Mouse (Mus musculus) heart, adult 2 months (tissue): ENCODE results near the gene Agr2. TPM values are rescaled to one million over a fixed set of nuclear protein-coding genes. Genes with fewer than 3 reads are reported as not detected.

Source experiments
- DNase-seq, 2 experiments: peaks; one replicate each; pipeline ENCODE4 v3.0.0; 2021
- H3K27ac ChIP-seq: fragments of 200-600 bp; 2 replicates; pipeline ENCODE4 v1.8.1; 2022
- H3K27me3 ChIP-seq: fragments of 200-500 bp; 2 replicates; pipeline ENCODE4 v1.6.1; 2012; ENCODE audit warnings: mild to moderate bottlenecking, low read length, inconsistent platforms, mixed read lengths; ENCODE audit not compliant: control insufficient read depth, insufficient read depth
- H3K36me3 ChIP-seq: fragments of 200-500 bp; 2 replicates; pipeline ENCODE4 v1.6.1; 2012; ENCODE audit warnings: low read length, inconsistent platforms; ENCODE audit not compliant: control insufficient read depth, insufficient read depth
- H3K4me1 ChIP-seq: fragments of 200-500 bp; 2 replicates; pipeline ENCODE4 v1.6.1; 2011; ENCODE audit warnings: low read length; ENCODE audit not compliant: control insufficient read depth, insufficient read depth
- H3K4me3 ChIP-seq: fragments of 200-600 bp; 2 replicates; pipeline ENCODE4 v1.8.1; 2022
- H3K79me2 ChIP-seq: fragments of 200-500 bp; replicated peaks from 2 replicates; pipeline ENCODE4 v1.6.1; 2012; ENCODE audit warnings: mild to moderate bottlenecking, inconsistent platforms, low read length, moderate library complexity, mixed read lengths; ENCODE audit not compliant: control insufficient read depth, insufficient read depth
- H3K9ac ChIP-seq: fragments of 200-500 bp; 2 replicates; pipeline ENCODE4 v1.6.1; 2012; ENCODE audit warnings: low read depth, mild to moderate bottlenecking, control low read depth, inconsistent platforms, low read length, mixed read lengths
- CTCF ChIP-seq: fragments of 200-600 bp; IDR thresholded peaks from 2 replicates; pipeline ENCODE4 v1.8.1; 2022; ENCODE audit warnings: antibody characterized with exemption, mild to moderate bottlenecking, moderate library complexity
- EP300 ChIP-seq: fragments of 200-500 bp; IDR thresholded peaks from 2 replicates; pipeline ENCODE4 v1.6.1; 2011; ENCODE audit warnings: low read depth, low read length, control low read depth; ENCODE audit not compliant: insufficient read depth
- POLR2A ChIP-seq: fragments of 200-500 bp; IDR thresholded peaks from 2 replicates; pipeline ENCODE4 v1.6.1; 2011; ENCODE audit warnings: mild to moderate bottlenecking, low read depth, low read length, control low read depth; ENCODE audit not compliant: insufficient read depth
- WGBS: fragments of 180-500 bp; shearing (Covaris S2); methylation state at CpG from one replicate; pipeline ENCODE4 v1.1.7; 2018; 5-methylcytosine and 5-hydroxymethylcytosine counted together
- intact Hi-C: fragments of 180-260 bp; cut with DNase I; formaldehyde crosslinking; loops from one replicate; pipeline ENCODE4 v1.15.1; 2025
- polyA plus RNA-seq: library from polyadenylated mRNA; depleted of rRNA; stranded (reverse); fragments of >200 nt; gene quantifications from 2 replicates; pipeline ENCODE4 v1.2.3, GENCODE M21; 2012
- total RNA-seq, 2 experiments: library from RNA; stranded (reverse); gene quantifications; 2 replicates each; pipeline ENCODE4 v1.2.3; 2021

Agr2 gene
- total and polyA plus RNA-seq, 3 experiments: 2.5 TPM; not detected in 2

DNA sequence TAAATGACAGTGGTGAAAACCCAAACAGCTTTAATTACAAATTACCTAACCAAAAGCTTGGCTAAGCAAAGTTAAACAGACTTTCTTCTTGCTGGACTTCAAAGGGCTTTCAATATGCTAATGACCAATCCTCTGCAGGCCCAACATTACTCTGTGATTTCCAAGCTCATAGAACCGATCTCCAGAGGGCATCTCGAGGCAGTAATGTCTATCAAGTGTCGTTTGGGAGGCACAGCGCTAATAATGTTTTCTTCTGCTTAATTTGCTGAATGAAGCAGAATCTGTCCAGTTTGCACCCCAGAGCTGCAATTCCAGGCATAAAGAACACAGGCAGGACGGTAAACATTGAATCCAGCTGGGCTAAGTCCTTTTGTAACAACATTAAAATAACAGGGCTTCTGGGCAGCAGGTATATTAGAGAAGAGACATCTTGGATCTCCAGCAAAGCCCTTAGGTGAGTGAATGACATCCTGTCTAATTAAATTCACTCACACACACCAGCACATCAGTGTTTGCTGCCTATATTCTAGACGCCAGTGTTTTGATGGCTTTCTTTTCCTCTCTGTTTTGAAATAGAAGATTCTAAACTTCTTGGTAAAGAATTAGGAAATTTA lies 15.0 kb upstream of the Agr2 start:
- Histone ChIP-seq H3K27me3 (no peaks in the 10 kb centered on the region), H3K4me1 (peaks cover 2% of the 10 kb centered on the region), H3K36me3 (no peaks in the 10 kb centered on the region; the same call in 1 of the 2 replicates), H3K27ac (no peak overlapping the region), H3K79me2 (no peaks in the 10 kb centered on the region), H3K4me3 (no peak overlapping the region), H3K9ac (no peak overlapping the region)
- intact Hi-C loops: no loop called here
- 63% methylated on average over 6 of the region's 6 CpGs for WGBS
- TF ChIP-seq POLR2A (no peak), EP300 (no peak), CTCF (no peak)
- DNase-seq: no peak

DNA sequence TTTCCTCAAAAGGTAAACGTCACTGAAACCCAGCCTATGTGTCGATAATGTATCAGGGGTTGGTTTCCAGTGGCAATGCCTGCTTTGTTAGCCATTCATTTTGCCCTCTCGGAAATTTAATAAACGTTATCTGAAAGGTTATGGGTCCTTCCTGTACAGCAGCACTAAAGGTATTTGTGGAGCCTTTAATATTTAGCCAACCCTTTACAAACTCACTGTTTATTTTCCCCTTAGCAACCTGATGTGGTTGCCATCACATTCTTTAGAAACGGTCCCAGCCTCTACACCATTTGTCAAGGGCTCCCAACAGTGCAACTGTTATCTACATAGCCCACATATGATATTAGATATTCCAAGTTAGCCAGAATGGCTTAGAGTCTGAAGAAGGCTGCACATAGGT lies 13.1 kb upstream of the Agr2 start:
- no peak overlapping the region for H3K27ac ChIP-seq
- H3K27me3 ChIP-seq: no peaks in the 10 kb centered on the region
- H3K9ac ChIP-seq: no peak overlapping the region
- no peaks in the 10 kb centered on the region; the same call in 1 of the 2 replicates for H3K36me3 ChIP-seq
- 63% methylated on average over 5 of the region's 5 CpGs for WGBS
- no peak for TF ChIP-seq CTCF
- no peak for TF ChIP-seq POLR2A
- TF ChIP-seq EP300: no peak
- peaks cover 2% of the 10 kb centered on the region for H3K4me1 ChIP-seq
- H3K4me3 ChIP-seq: no peak overlapping the region
- intact Hi-C loops: loop anchor here (5.0 kb wide), 1 partner anchor 1113 kb away; no protein-coding TSS in a partner anchor
- H3K79me2 ChIP-seq: no peaks in the 10 kb centered on the region
- no peak for DNase-seq

DNA sequence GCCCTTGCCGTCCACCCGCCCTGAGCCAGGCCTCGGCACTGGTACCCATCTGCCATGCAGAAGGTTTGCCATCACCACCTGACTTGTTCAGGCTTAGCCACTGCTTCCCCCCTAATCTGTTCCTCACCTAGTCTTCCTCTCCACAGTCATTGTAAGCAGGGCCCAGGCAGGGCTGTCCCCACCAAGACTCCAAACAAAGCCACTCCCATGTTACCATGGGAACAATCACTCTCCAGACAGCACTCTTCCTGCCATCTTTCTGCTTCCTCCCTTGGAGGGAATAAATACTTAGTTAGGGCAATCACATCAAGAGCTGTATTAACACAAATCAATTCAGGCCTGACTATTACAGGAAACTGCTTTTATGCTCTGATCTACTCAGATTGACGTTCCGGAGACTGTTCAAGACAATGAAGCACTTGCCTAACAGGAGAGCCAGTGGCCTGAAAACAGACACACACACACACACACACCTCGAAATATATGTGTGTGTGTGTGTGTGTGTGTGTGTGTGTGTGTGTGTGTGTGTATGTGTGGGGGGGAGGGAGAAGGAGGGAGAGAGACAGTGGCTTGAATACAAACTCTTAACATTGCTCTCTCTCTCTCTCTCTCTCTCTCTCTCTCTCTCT lies 10.9 kb upstream of the Agr2 start:
- Histone ChIP-seq H3K36me3 (no peaks in the 10 kb centered on the region; the same call in 1 of the 2 replicates), H3K27ac (no peak overlapping the region), H3K4me3 (no peak overlapping the region), H3K27me3 (no peaks in the 10 kb centered on the region), H3K4me1 (peaks cover 2% of the 10 kb centered on the region), H3K79me2 (no peaks in the 10 kb centered on the region), H3K9ac (no peak overlapping the region)
- TF ChIP-seq EP300 (no peak), CTCF (no peak), POLR2A (no peak)
- 26% methylated on average over 6 of the region's 6 CpGs for WGBS
- peak; percentile 19 to 22 for DNase-seq
- intact Hi-C loops: loop anchor here (5.0 kb wide), 1 partner anchor 1110 kb away; no protein-coding TSS in a partner anchor

DNA sequence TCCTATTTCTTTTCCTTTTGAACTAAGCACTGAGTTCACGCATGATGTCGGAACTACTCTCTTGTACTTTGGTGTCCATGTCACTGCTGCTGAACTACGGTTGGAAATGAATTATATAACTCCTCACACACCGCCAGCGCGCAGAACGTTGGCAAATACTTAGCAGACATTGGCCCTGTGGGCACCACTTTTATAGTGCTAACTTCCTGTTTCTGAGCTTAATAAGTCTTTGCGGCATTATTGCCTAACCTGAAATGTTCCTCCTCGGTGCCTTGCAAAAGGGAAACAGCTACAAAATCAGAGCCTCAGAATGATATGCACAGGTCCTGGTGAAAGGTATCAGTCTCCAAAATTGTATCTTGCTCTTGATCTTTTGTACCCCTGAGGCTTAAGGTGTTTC lies 9.2 kb upstream of the Agr2 start:
- no peaks in the 10 kb centered on the region; the same call in 1 of the 2 replicates for H3K36me3 ChIP-seq
- no peaks in the 10 kb centered on the region for H3K27me3 ChIP-seq
- H3K4me3 ChIP-seq: no peak overlapping the region
- peaks cover 2% of the 10 kb centered on the region for H3K4me1 ChIP-seq
- no peak overlapping the region for H3K27ac ChIP-seq
- no peaks in the 10 kb centered on the region for H3K79me2 ChIP-seq
- intact Hi-C loops: loop anchor here (5.0 kb wide), 1 partner anchor 1109 kb away; no protein-coding TSS in a partner anchor
- TF ChIP-seq CTCF (no peak), POLR2A (no peak), EP300 (no peak)
- WGBS: 92% methylated on average over 9 of the region's 9 CpGs
- H3K9ac ChIP-seq: no peak overlapping the region
- DNase-seq: no peak

DNA sequence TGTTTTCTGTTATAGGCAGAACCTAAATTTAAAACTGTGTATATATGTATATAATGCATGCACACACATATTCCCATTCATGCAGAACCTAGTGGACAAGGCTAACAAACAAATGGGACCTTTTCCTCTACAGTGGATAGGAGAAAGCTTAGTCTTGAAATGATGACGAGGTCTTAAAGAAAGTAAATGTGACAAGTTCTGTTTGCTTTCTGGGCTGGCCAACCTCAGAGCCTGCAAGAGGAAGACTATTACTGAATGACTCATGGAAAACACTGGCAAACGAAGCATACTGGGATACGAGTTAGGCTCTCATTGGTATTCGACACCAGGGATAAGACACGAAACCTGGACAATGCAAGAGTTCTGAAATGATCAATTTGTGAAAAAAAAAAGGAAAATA lies 8.0 kb upstream of the Agr2 start:
- intact Hi-C loops: loop anchor here (5.0 kb wide), 1 partner anchor 1108 kb away; no protein-coding TSS in a partner anchor
- H3K27me3 ChIP-seq: no peaks in the 10 kb centered on the region
- H3K4me1 ChIP-seq: peaks cover 2% of the 10 kb centered on the region
- DNase-seq: no peak
- TF ChIP-seq EP300 (no peak), CTCF (no peak), POLR2A (no peak)
- no peaks in the 10 kb centered on the region; the same call in 1 of the 2 replicates for H3K36me3 ChIP-seq
- 76% methylated on average over 5 of the region's 5 CpGs for WGBS
- H3K27ac ChIP-seq: no peak overlapping the region
- H3K79me2 ChIP-seq: no peaks in the 10 kb centered on the region
- no peak overlapping the region for H3K9ac ChIP-seq
- no peak overlapping the region for H3K4me3 ChIP-seq

DNA sequence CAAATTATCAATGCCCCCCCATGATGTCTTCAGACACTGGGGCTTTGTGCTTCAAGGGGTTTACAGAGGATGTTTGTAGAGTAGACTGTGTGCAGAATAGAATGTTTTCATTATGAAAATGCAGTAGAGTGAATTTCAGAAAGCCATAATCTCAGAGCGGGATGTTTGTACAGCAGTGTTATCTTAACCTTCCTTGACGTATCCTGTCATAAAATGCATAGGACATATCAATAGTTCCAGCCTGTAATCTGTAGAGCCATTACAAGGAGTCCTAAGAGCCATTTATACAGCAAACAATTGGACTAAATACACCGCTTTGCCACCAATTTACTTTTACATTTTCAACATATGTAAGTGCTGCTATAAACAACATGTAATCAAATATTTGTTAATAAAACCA lies 876 bp downstream of the Agr2 start:
- Histone ChIP-seq H3K79me2 (no peaks in the 10 kb centered on the region), H3K4me3 (no peak overlapping the region), H3K9ac (no peak overlapping the region), H3K27me3 (no peaks in the 10 kb centered on the region), H3K4me1 (no peaks in the 10 kb centered on the region), H3K36me3 (no peaks in the 10 kb centered on the region), H3K27ac (no peak overlapping the region)
- DNase-seq: no peak
- TF ChIP-seq EP300: no peak
- no peak for TF ChIP-seq POLR2A
- no peak for TF ChIP-seq CTCF
- WGBS: 60% methylated on average over 3 of the region's 3 CpGs
- intact Hi-C loops: no loop called here
